Mouse (Mus musculus): ENCODE results near the gene Fam78a. TPM values are rescaled to one million over a fixed set of nuclear protein-coding genes. Genes with fewer than 3 reads are reported as not detected.

Fam78a gene
- 10 to 100 TPM; 15.0 to 23.0 TPM for total RNA-seq (2021)
- long read RNA-seq, experiment 1, full-length matches to known transcripts = 2 of 15 reads
- long read RNA-seq, experiment 1, partial matches to known transcripts = 1 of 15 reads
- long read RNA-seq, experiment 1, other reads (novel, unspliced or antisense) = 12 of 15 reads
- long read RNA-seq, experiment 2, partial matches to known transcripts = 3 of 6 reads
- long read RNA-seq, experiment 2, other reads (novel, unspliced or antisense) = 3 of 6 reads

GRCm38 (mm10) chr2:32084111-32084871 lies at the start of gene Fam78a:
Fam78a (minus strand) TSS chr2:32084857.
- DNase-seq = peak; percentile 46 to 53

- DNase-seq = peak; percentile 83 to 95
Measured at GRCm38 (mm10) chr2:32134039-32134438, 49.4 kb upstream of the Fam78a start.

GRCm38 (mm10) chr2:32132567-32132992 lies 47.9 kb upstream of the Fam78a start:
- DNase-seq = peak; percentile 63 to 66

- DNase-seq = no peak
Measured at GRCm38 (mm10) chr2:32131866-32132566, 47.4 kb upstream of the Fam78a start.

- DNase-seq = peak in 1 of 2 experiments; percentile 24
Measured at GRCm38 (mm10) chr2:32131205-32131834, 46.7 kb upstream of the Fam78a start.

GRCm38 (mm10) chr2:32130435-32130834 lies 45.8 kb upstream of the Fam78a start:
- DNase-seq = peak; percentile 65 to 75

- peak; percentile 79 to 86 for DNase-seq
Measured at GRCm38 (mm10) chr2:32129383-32130074, 44.9 kb upstream of the Fam78a start.

GRCm38 (mm10) chr2:32128536-32128841 lies 43.8 kb upstream of the Fam78a start:
- DNase-seq = no peak

- DNase-seq = peak in 1 of 2 experiments; percentile 45
Measured at GRCm38 (mm10) chr2:32127653-32128535, 43.2 kb upstream of the Fam78a start.

- DNase-seq = no peak
Measured at GRCm38 (mm10) chr2:32121785-32122184, 37.1 kb upstream of the Fam78a start.

- DNase-seq = peak in 1 of 2 experiments; percentile 72
Measured at GRCm38 (mm10) chr2:32121150-32121549, 36.5 kb upstream of the Fam78a start.

- peak; percentile 80 to 81 for DNase-seq
Measured at GRCm38 (mm10) chr2:32119802-32120750, 35.4 kb upstream of the Fam78a start.

- no peak for DNase-seq
Measured at GRCm38 (mm10) chr2:32115851-32116268, 31.2 kb upstream of the Fam78a start.

GRCm38 (mm10) chr2:32112548-32112947 lies 27.9 kb upstream of the Fam78a start:
- no peak for DNase-seq

GRCm38 (mm10) chr2:32111268-32111667 lies 26.6 kb upstream of the Fam78a start:
- DNase-seq = no peak

GRCm38 (mm10) chr2:32105930-32106329 lies 21.3 kb upstream of the Fam78a start:
- DNase-seq = no peak

GRCm38 (mm10) chr2:32105117-32105913 lies 20.7 kb upstream of the Fam78a start:
- peak; percentile 44 to 46 for DNase-seq

GRCm38 (mm10) chr2:32104122-32104521 lies 19.5 kb upstream of the Fam78a start:
- no peak for DNase-seq

GRCm38 (mm10) chr2:32103557-32103956 lies 18.9 kb upstream of the Fam78a start:
- DNase-seq = no peak

Data from heart, adult 18-20 months (tissue).